Mouse (Mus musculus) liver, embryonic 15.5 days (tissue): ENCODE data around the gene Plxdc1. TPM values are rescaled to one million over a fixed set of nuclear protein-coding genes. Genes with fewer than 3 reads are reported as not detected.
A peak's percentile ranks its signal among the peaks of the same experiment; 100 is the strongest.

ENCODE experiments used
- ATAC-seq: fragments of 200-750 bp; cut with Nextera tagmentation; 2 replicates; pipeline ENCODE4 v1.8.0; 2017; ENCODE audit warnings: moderate number of reproducible peaks, mild to moderate bottlenecking, moderate library complexity; ENCODE audit not compliant: insufficient read depth
- H3K27ac ChIP-seq: fragments of 300-500 bp; sonication (generic); replicated peaks from 2 replicates; pipeline ENCODE4 v1.5.1; 2015; ENCODE audit warnings: mild to moderate bottlenecking, inconsistent platforms
- H3K27me3 ChIP-seq: fragments of 300-500 bp; sonication (generic); 2 replicates; pipeline ENCODE4 v1.6.1; 2015; ENCODE audit warnings: mild to moderate bottlenecking, inconsistent platforms
- H3K36me3 ChIP-seq: fragments of 300-500 bp; sonication (generic); replicated peaks from 2 replicates; pipeline ENCODE4 v1.6.1; 2015; ENCODE audit warnings: moderate library complexity, mild to moderate bottlenecking, inconsistent platforms
- H3K4me1 ChIP-seq: fragments of 300-500 bp; sonication (generic); replicated peaks from 2 replicates; pipeline ENCODE4 v1.6.1; 2015; ENCODE audit warnings: inconsistent platforms
- H3K4me2 ChIP-seq: fragments of 300-500 bp; sonication (generic); 2 replicates; pipeline ENCODE4 v1.6.1; 2015; ENCODE audit warnings: moderate library complexity, mild to moderate bottlenecking, inconsistent platforms
- H3K4me3 ChIP-seq: fragments of 300-500 bp; sonication (generic); replicated peaks from 2 replicates; pipeline ENCODE4 v1.5.1; 2015; ENCODE audit warnings: mild to moderate bottlenecking, inconsistent platforms
- H3K9ac ChIP-seq: fragments of 300-500 bp; sonication (generic); 2 replicates; pipeline ENCODE4 v1.6.1; 2015; ENCODE audit warnings: moderate library complexity, mild to moderate bottlenecking, inconsistent platforms
- H3K9me3 ChIP-seq: fragments of 300-500 bp; sonication (generic); replicated peaks from 2 replicates; pipeline ENCODE4 v1.6.1; 2016; ENCODE audit warnings: inconsistent platforms
- WGBS: fragments of 180-500 bp; shearing (Covaris S2); methylation state at CpG from one replicate; pipeline ENCODE4 v1.1.7; 2015; ENCODE audit warnings: mixed read lengths; ENCODE audit not compliant: insufficient replicate concordance; 5-methylcytosine and 5-hydroxymethylcytosine counted together
- polyA plus RNA-seq: library from polyadenylated mRNA; unstranded; fragments of >200 nt; fragmentation: Nextera tagmentation; extraction: Ambion mirVana; gene quantifications from 2 replicates; pipeline ENCODE4 v1.2.1, GENCODE M21; 2015

Plxdc1 gene
- polyA plus RNA-seq, result 0.74 and 0.75 TPM in 2 replicates

- Histone ChIP-seq H3K4me1 (peaks cover 41% of the 10 kb centered on the region), H3K9ac (peak within 1 kb of the TSS; percentile 40), H3K4me2 (peak within 1 kb of the TSS; percentile 80), H3K4me3 (peak within 1 kb of the TSS; percentile 70), H3K36me3 (no peaks in the 10 kb centered on the region), H3K9me3 (no peaks in the 10 kb centered on the region), H3K27me3 (peaks cover 49% of the 10 kb centered on the region), H3K27ac (no peak within 1 kb of the TSS)
- no peak for ATAC-seq
- WGBS, result 3% methylated on average over 74 of the region's 74 CpGs
Observed at GRCm38 (mm10) chr11:97985727-97986677, at the start of gene Plxdc1. Gene Plxdc1, minus strand, starts transcription at chr11:97986444.

GRCm38 (mm10) chr11:98035977-98036377 lies 49.7 kb upstream of the Plxdc1 start:
- under 1% methylated on average over 27 of the region's 27 CpGs for WGBS
- Histone ChIP-seq H3K4me1 (peaks cover 6% of the 10 kb centered on the region), H3K4me3 (no peak overlapping the region; the same call in 1 of the 2 replicates), H3K36me3 (peaks cover 2% of the 10 kb centered on the region), H3K4me2 (peak overlapping the region; percentile 44), H3K9ac (no peak overlapping the region), H3K27me3 (peaks cover 38% of the 10 kb centered on the region), H3K9me3 (no peaks in the 10 kb centered on the region), H3K27ac (no peak overlapping the region)
- no peak for ATAC-seq

GRCm38 (mm10) chr11:98034840-98035239 lies 48.6 kb upstream of the Plxdc1 start:
- Histone ChIP-seq H3K4me3 (no peak overlapping the region), H3K4me1 (peaks cover 6% of the 10 kb centered on the region), H3K27me3 (peaks cover 38% of the 10 kb centered on the region), H3K9ac (no peak overlapping the region), H3K4me2 (no peak overlapping the region), H3K9me3 (no peaks in the 10 kb centered on the region), H3K27ac (no peak overlapping the region), H3K36me3 (peaks cover 14% of the 10 kb centered on the region)
- WGBS, result 54% methylated on average over 4 of the region's 4 CpGs
- no peak for ATAC-seq

GRCm38 (mm10) chr11:98034061-98034460 lies 47.8 kb upstream of the Plxdc1 start:
- peaks cover 6% of the 10 kb centered on the region for H3K4me1 ChIP-seq
- H3K9me3 ChIP-seq, result no peaks in the 10 kb centered on the region
- H3K36me3 ChIP-seq, result peaks cover 21% of the 10 kb centered on the region
- H3K4me2 ChIP-seq, result no peak overlapping the region
- 64% methylated on average over 5 of the region's 5 CpGs for WGBS
- peaks cover 36% of the 10 kb centered on the region for H3K27me3 ChIP-seq
- H3K27ac ChIP-seq, result no peak overlapping the region
- no peak overlapping the region for H3K9ac ChIP-seq
- no peak overlapping the region for H3K4me3 ChIP-seq
- no peak for ATAC-seq

GRCm38 (mm10) chr11:98031443-98031770 lies 45.2 kb upstream of the Plxdc1 start:
- Histone ChIP-seq H3K4me2 (no peak overlapping the region), H3K4me3 (no peak overlapping the region), H3K4me1 (peaks cover 21% of the 10 kb centered on the region), H3K36me3 (peaks cover 31% of the 10 kb centered on the region), H3K27me3 (peaks cover 18% of the 10 kb centered on the region), H3K9ac (no peak overlapping the region), H3K9me3 (no peaks in the 10 kb centered on the region), H3K27ac (no peak overlapping the region)
- no peak for ATAC-seq
- 12% methylated on average over 5 of the region's 5 CpGs for WGBS

GRCm38 (mm10) chr11:98030701-98031442 lies 44.6 kb upstream of the Plxdc1 start:
- ATAC-seq, result no peak
- Histone ChIP-seq H3K27ac (no peak overlapping the region), H3K4me3 (no peak overlapping the region), H3K36me3 (peaks cover 31% of the 10 kb centered on the region), H3K4me1 (peaks cover 22% of the 10 kb centered on the region), H3K27me3 (peaks cover 13% of the 10 kb centered on the region), H3K9me3 (no peaks in the 10 kb centered on the region), H3K4me2 (no peak overlapping the region), H3K9ac (no peak overlapping the region)
- 62% methylated on average over 5 of the region's 5 CpGs for WGBS

- H3K9me3 ChIP-seq, result no peaks in the 10 kb centered on the region
- ATAC-seq, result no peak
- peaks cover 12% of the 10 kb centered on the region for H3K27me3 ChIP-seq
- peaks cover 31% of the 10 kb centered on the region for H3K36me3 ChIP-seq
- peak overlapping the region; percentile 94 for H3K4me3 ChIP-seq
- H3K27ac ChIP-seq, result no peak overlapping the region
- H3K4me2 ChIP-seq, result peak overlapping the region; percentile 87
- peaks cover 29% of the 10 kb centered on the region for H3K4me1 ChIP-seq
- peak overlapping the region; percentile 97 for H3K9ac ChIP-seq
- 7% methylated on average over 7 of the region's 7 CpGs for WGBS
Observed at GRCm38 (mm10) chr11:98027785-98028184, 41.5 kb upstream of the Plxdc1 start.

GRCm38 (mm10) chr11:98027297-98027688 lies 41.0 kb upstream of the Plxdc1 start:
- ATAC-seq, result no peak

GRCm38 (mm10) chr11:98026570-98027296 lies 40.5 kb upstream of the Plxdc1 start, which contains the start of gene Rpl19:
Gene Rpl19, plus strand, starts transcription at chr11:98026710.
- peak within 1 kb of the TSS; percentile 76 for H3K27ac ChIP-seq
- peak within 1 kb of the TSS; percentile 97 for H3K9ac ChIP-seq
- peaks cover 22% of the 10 kb centered on the region for H3K27me3 ChIP-seq
- WGBS, result under 1% methylated on average over 69 of the region's 69 CpGs
- H3K4me2 ChIP-seq, result peak within 1 kb of the TSS; percentile 87
- H3K4me3 ChIP-seq, result peak within 1 kb of the TSS; percentile 94
- ATAC-seq, result peak; percentile 81
- H3K9me3 ChIP-seq, result no peaks in the 10 kb centered on the region
- H3K36me3 ChIP-seq, result peaks cover 31% of the 10 kb centered on the region
- peaks cover 39% of the 10 kb centered on the region for H3K4me1 ChIP-seq

More at GRCm38 (mm10) chr11:98027297-98027688, 41.0 kb upstream of the Plxdc1 start:
- Histone ChIP-seq H3K4me2 (peak overlapping the region; percentile 87), H3K4me1 (peaks cover 33% of the 10 kb centered on the region), H3K36me3 (peaks cover 31% of the 10 kb centered on the region), H3K27ac (peak overlapping the region; percentile 76), H3K9ac (peak overlapping the region; percentile 97), H3K9me3 (no peaks in the 10 kb centered on the region), H3K27me3 (peaks cover 17% of the 10 kb centered on the region), H3K4me3 (peak overlapping the region; percentile 94)
- WGBS, result 1% methylated on average over 18 of the region's 18 CpGs

GRCm38 (mm10) chr11:98026248-98026569 lies 40.0 kb upstream of the Plxdc1 start:
- Histone ChIP-seq H3K9ac (peak overlapping the region; percentile 97), H3K27me3 (peaks cover 28% of the 10 kb centered on the region), H3K36me3 (peaks cover 31% of the 10 kb centered on the region), H3K4me3 (peak overlapping the region; percentile 94), H3K9me3 (no peaks in the 10 kb centered on the region), H3K27ac (peak overlapping the region; percentile 76), H3K4me1 (peaks cover 44% of the 10 kb centered on the region), H3K4me2 (peak overlapping the region; percentile 87)
- no peak for ATAC-seq
- 5% methylated on average over 15 of the region's 15 CpGs for whole genome bisulfite sequencing
